Mouse (Mus musculus): ENCODE results near the gene Morn3. TPM values are rescaled to one million over a fixed set of nuclear protein-coding genes. Genes with fewer than 3 reads are reported as not detected.

The Morn3 gene
- polyA plus RNA-seq, 2 experiments = not detected

DNA sequence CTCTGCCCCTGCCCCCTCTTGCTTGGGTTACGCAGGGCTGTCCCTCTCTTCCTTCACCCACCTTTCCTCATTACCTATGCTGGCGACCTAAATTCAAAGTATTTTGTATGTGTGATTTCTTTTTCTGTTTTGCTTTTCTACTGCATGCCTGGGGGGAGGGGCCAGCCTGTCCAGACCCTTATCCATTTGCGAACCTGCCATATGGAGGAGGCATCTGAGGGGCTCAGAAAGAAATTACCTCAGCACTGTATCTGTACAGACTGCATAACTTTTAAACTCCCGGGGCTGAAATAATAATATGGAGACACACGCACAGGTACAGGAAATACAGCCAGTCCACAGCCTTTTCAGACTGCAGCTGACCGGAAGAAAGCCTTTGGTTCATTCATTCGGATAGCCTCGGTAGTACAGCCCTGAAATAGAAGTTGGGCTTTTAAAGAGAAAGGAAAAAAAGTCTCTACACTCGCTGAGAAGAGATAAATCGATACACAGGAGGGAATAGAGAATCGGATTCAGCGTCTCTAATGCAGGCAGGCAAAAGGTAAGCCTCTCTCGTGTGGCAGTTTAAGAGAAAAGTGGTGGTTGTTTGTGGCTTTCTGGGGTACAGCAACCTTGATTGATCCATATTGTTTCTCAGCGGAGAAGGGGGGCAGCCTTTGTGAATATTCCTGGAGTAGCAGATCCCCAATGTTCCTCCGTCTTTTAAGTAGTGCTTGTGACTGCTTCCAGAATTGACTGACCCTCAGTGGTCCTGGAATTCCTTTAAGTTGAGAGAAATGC, 57.1 kb downstream of the Morn3 start, which contains the start of gene Kdm2b:
Gene Kdm2b (minus strand): TSS at position 273 of the 780 bp plus-strand sequence.
- H3K9ac ChIP-seq (replicated peaks) = peak within 1 kb of the TSS; percentile 58
- no peak for DNase-seq (ENCODE audit: low read depth in 3 of 3, low spot score in 3 of 3)
- peak within 1 kb of the TSS; percentile 60 to 71 for H3K4me3 ChIP-seq (ENCODE audit: insufficient read depth in 1 of 2, low read depth in 2 of 2, low read length in 2 of 2)
- peaks cover 13% of the 10 kb centered on the region for H3K27me3 ChIP-seq (ENCODE audit: control insufficient read depth, insufficient read depth, low read length)
- no peak within 1 kb of the TSS for H3K27ac ChIP-seq
- TF ChIP-seq CTCF (IDR thresholded peaks at IDR 0.05; ENCODE audit: low read depth) = no peak
- TF ChIP-seq EP300 (IDR thresholded peaks at IDR 0.05; ENCODE audit: low read depth) = no peak
- WGBS (ENCODE audit: insufficient replicate concordance) = 10% methylated on average over 15 of the region's 15 CpGs
- no peaks in the 10 kb centered on the region for H3K9me3 ChIP-seq (ENCODE audit: control insufficient read depth, low read length)
- H3K4me1 ChIP-seq (replicated peaks; ENCODE audit: control insufficient read depth in 2 of 2, insufficient read depth in 2 of 2, low read length in 1 of 2) = peaks cover 10 to 24% of the 10 kb centered on the region in 2 experiments
- ATAC-seq (ENCODE audit: insufficient read depth) = no peak
- H3K36me3 ChIP-seq (replicated peaks; ENCODE audit: control insufficient read depth, insufficient read depth, low read depth) = no peaks in the 10 kb centered on the region
- peak within 1 kb of the TSS; percentile 96 for H3K4me2 ChIP-seq (ENCODE audit: low read depth)

DNA sequence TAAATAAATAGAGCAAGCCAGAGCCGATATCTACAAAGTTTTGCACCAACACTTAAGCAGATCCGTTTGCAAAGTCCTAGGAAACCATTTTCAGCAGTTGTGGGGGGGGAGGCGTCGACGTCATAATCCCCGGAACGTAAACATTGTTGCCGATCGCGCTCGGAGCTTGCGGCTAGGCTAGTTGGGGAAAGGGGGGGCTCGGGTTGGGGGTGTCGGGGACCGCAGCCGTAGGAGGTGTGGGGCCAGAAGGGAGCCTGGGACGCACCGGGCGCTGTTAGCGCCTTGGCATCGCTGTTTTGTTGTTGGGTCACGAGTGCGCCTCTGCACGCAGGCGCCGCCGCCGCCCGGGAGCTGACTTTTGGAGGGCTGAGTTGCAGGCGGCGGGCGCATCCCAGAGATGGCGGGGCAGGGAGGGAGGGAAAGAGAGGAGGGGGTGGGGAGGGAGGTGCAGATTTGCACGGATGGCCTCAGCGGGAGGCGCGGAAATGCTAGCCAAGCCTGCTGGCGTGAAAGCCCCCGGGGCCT, 57.8 kb downstream of the Morn3 start:
- Histone ChIP-seq H3K4me2 (ENCODE audit: low read depth) (peak overlapping the region; percentile 96), H3K27me3 (ENCODE audit: control insufficient read depth, insufficient read depth, low read length) (peaks cover 13% of the 10 kb centered on the region), H3K9me3 (ENCODE audit: control insufficient read depth, low read length) (no peaks in the 10 kb centered on the region), H3K4me1 (replicated peaks; ENCODE audit: control insufficient read depth in 2 of 2, insufficient read depth in 2 of 2, low read length in 1 of 2) (peaks cover 10 to 24% of the 10 kb centered on the region in 2 experiments), H3K9ac (replicated peaks) (peak overlapping the region; percentile 58), H3K27ac (no peak overlapping the region), H3K4me3 (ENCODE audit: insufficient read depth in 1 of 2, low read depth in 2 of 2, low read length in 2 of 2) (peak overlapping the region; percentile 60 to 71), H3K36me3 (replicated peaks; ENCODE audit: control insufficient read depth, insufficient read depth, low read depth) (no peaks in the 10 kb centered on the region)
- peak in 1 of 3 experiments; percentile 49 for DNase-seq (ENCODE audit: low read depth in 3 of 3, low spot score in 3 of 3)
- TF ChIP-seq EP300 (IDR thresholded peaks at IDR 0.05; ENCODE audit: low read depth) (no peak), CTCF (IDR thresholded peaks at IDR 0.05; ENCODE audit: low read depth) (no peak)
- ATAC-seq (ENCODE audit: insufficient read depth) = peak; percentile 51
- 1% methylated on average over 38 of the region's 39 CpGs for WGBS (ENCODE audit: insufficient replicate concordance)

DNA sequence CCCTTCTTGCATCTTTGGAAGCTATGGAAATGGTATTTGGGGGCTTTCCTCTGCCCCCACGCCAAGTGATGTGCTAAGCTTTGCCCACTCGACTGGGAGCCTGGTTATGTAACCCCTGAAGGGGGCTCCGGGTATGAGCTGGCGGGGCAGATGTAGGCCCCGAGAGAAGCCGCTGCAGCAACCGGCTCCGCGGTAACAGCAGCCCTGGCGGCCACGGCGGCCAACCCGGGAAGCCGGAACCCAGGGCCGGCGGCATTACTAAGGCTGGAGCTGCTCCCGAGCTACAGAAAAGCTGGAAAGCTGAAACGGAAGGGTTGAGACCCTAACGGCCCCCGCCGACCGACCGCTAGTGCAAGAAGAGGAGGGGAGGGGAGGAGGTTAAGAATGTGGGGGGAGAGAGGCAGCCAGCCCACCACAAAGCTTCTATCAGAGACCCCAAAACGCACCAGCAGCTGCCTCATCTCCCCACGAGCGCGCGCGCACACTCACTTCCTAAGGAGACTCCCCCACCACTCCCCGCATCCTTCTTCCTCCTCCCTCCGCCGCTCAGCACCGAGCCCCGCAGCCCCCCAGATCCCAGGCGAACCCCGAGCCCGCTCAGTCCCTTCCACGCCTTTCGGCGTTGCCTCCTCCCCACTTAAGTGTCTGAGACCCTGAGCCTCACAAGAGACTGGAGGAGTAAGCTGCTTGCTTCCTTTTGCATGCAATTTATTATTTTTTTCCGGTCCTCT, 58.6 kb downstream of the Morn3 start:
- ATAC-seq (ENCODE audit: insufficient read depth) (peak; percentile 44; the same call in 1 of the 2 replicates), DNase-seq (ENCODE audit: low read depth in 3 of 3, low spot score in 3 of 3) (no peak)
- WGBS (ENCODE audit: insufficient replicate concordance) = 1% methylated on average over 40 of the region's 41 CpGs
- Histone ChIP-seq H3K9me3 (ENCODE audit: control insufficient read depth, low read length) (no peaks in the 10 kb centered on the region), H3K4me2 (ENCODE audit: low read depth) (peak overlapping the region; percentile 96), H3K4me3 (ENCODE audit: insufficient read depth in 1 of 2, low read depth in 2 of 2, low read length in 2 of 2) (peak overlapping the region; percentile 58 to 60), H3K27me3 (ENCODE audit: control insufficient read depth, insufficient read depth, low read length) (peaks cover 13% of the 10 kb centered on the region), H3K4me1 (replicated peaks; ENCODE audit: control insufficient read depth in 2 of 2, insufficient read depth in 2 of 2, low read length in 1 of 2) (peaks cover 10 to 24% of the 10 kb centered on the region in 2 experiments), H3K27ac (no peak overlapping the region), H3K36me3 (replicated peaks; ENCODE audit: control insufficient read depth, insufficient read depth, low read depth) (no peaks in the 10 kb centered on the region), H3K9ac (replicated peaks) (peak overlapping the region; percentile 58)
- TF ChIP-seq CTCF (IDR thresholded peaks at IDR 0.05; ENCODE audit: low read depth) (no peak), EP300 (IDR thresholded peaks at IDR 0.05; ENCODE audit: low read depth) (no peak)

DNA sequence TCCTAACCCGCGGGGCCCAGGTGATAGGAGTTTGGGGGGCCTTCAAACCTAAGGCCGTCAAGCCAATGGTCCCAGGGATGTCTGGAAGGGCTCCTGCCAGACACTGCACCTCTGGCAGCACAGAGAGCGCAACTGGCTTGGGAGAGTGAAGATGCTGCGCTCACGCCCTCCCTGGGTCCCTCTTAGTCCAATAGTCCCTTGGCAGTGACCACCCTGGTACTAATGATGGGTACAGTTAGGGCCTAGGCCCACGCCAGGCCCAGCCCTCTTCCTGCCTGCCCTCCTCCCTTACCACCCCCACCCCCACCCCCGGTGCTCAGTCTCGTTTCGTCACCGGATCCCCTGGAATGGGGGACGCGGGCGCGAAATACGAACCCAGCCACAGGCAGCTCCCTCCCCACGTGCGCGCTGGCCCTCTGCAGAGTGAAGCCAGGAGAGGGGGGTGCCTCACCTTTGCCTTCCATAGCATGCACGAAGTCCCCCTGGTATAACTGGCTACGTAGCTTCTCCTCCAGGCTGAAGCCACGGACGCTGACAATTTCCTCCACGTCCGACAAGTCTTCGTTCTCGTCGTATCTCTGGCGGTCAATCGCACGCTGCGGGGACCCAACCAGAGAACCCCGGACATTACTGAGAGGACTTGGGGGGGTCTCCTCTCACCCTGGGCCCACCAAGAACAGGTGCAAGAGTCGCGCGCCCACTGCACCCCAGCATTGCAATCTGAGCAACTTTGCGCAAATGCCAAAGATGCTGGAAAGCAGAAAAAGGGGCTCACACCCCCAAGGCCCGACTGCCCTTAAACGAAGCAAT, 59.4 kb downstream of the Morn3 start:
- no peaks in the 10 kb centered on the region for H3K36me3 ChIP-seq (replicated peaks; ENCODE audit: control insufficient read depth, insufficient read depth, low read depth)
- H3K4me3 ChIP-seq (ENCODE audit: insufficient read depth in 1 of 2, low read depth in 2 of 2, low read length in 2 of 2) = peak overlapping the region; percentile 58 to 60
- peak overlapping the region; percentile 27 for H3K9ac ChIP-seq (replicated peaks)
- no peak overlapping the region for H3K27ac ChIP-seq
- H3K27me3 ChIP-seq (ENCODE audit: control insufficient read depth, insufficient read depth, low read length) = peaks cover 13% of the 10 kb centered on the region
- H3K4me1 ChIP-seq (replicated peaks; ENCODE audit: control insufficient read depth in 2 of 2, insufficient read depth in 2 of 2, low read length in 1 of 2) = peaks cover 10 to 24% of the 10 kb centered on the region in 2 experiments
- H3K4me2 ChIP-seq (ENCODE audit: low read depth) = peak overlapping the region; percentile 96
- TF ChIP-seq CTCF (IDR thresholded peaks at IDR 0.05; ENCODE audit: low read depth) = no peak
- 6% methylated on average over 39 of the region's 39 CpGs for WGBS (ENCODE audit: insufficient replicate concordance)
- no peak for ATAC-seq (ENCODE audit: insufficient read depth)
- no peaks in the 10 kb centered on the region for H3K9me3 ChIP-seq (ENCODE audit: control insufficient read depth, low read length)
- no peak for DNase-seq (ENCODE audit: low read depth in 3 of 3, low spot score in 3 of 3)
